Mouse (Mus musculus) urinary bladder, adult 18-20 months (tissue): ENCODE data around the gene Alg14.

Experiments used
- DNase-seq, 2 experiments: peaks; one replicate each; pipeline ENCODE4 v3.0.0; 2022; ENCODE audit warnings: low spot score in 2 of 2, mixed read lengths in 2 of 2

The Alg14 gene

GRCm38 (mm10) chr3:121364388-121364787, 72.8 kb downstream of the Alg14 start:
- no peak for DNase-seq

GRCm38 (mm10) chr3:121365131-121365530, 73.6 kb downstream of the Alg14 start:
- DNase-seq = no peak

GRCm38 (mm10) chr3:121368616-121369015, 77.0 kb downstream of the Alg14 start:
- no peak for DNase-seq

- no peak for DNase-seq
These were observed 77.9 kb downstream of the Alg14 start for GRCm38 (mm10) chr3:121369517-121369916.

GRCm38 (mm10) chr3:121370301-121370700, 78.7 kb downstream of the Alg14 start:
- DNase-seq = no peak

- DNase-seq = no peak
These were observed 79.4 kb downstream of the Alg14 start for GRCm38 (mm10) chr3:121370830-121371526.

- no peak for DNase-seq
These were observed 80.1 kb downstream of the Alg14 start for GRCm38 (mm10) chr3:121371527-121372220.

- no peak for DNase-seq
These were observed 82.4 kb downstream of the Alg14 start for GRCm38 (mm10) chr3:121373897-121374441.

- DNase-seq = no peak
These were observed 84.1 kb downstream of the Alg14 start for GRCm38 (mm10) chr3:121375541-121376129.

- DNase-seq = no peak
These were observed 87.4 kb downstream of the Alg14 start for GRCm38 (mm10) chr3:121378708-121379612.

GRCm38 (mm10) chr3:121379699-121380098, 88.1 kb downstream of the Alg14 start:
- no peak for DNase-seq

GRCm38 (mm10) chr3:121387471-121388009, 96.0 kb downstream of the Alg14 start:
- no peak for DNase-seq

GRCm38 (mm10) chr3:121389366-121389765, 97.8 kb downstream of the Alg14 start:
- no peak for DNase-seq

GRCm38 (mm10) chr3:121389860-121390530, 98.4 kb downstream of the Alg14 start:
- no peak for DNase-seq

GRCm38 (mm10) chr3:121390724-121391123, 99.2 kb downstream of the Alg14 start:
- DNase-seq = no peak

- DNase-seq = no peak
These were observed 104.2 kb downstream of the Alg14 start for GRCm38 (mm10) chr3:121395588-121396295.

- no peak for DNase-seq
These were observed 105.0 kb downstream of the Alg14 start for GRCm38 (mm10) chr3:121396561-121396960.

GRCm38 (mm10) chr3:121397007-121397406, 105.4 kb downstream of the Alg14 start:
- DNase-seq = no peak

GRCm38 (mm10) chr3:121401384-121401783, 109.8 kb downstream of the Alg14 start:
- DNase-seq = no peak

GRCm38 (mm10) chr3:121402096-121402495, 110.5 kb downstream of the Alg14 start:
- DNase-seq = no peak
